ENCODE assay signal across 18 mouse cellular contexts in genomic region chr6:117677062-117677461, GRCm38 (mm10).
DNase-seq lines count a peak whose midpoint lies in the region; ATAC-seq and TF ChIP-seq lines count a peak whose summit lies in the region.
"Had no signal": no experiment of that assay in that cellular context is flagged by ENCODE, and none has a peak within 500 bp of the region (broad histone marks: within the 10 kb centered on the region; RNA-seq: fewer than 3 reads in every experiment).

No protein-coding gene starts in this region.

- H3K9ac ChIP-seq in hindbrain, embryonic 11.5 days (ENCODE audit: low read depth, low read length) = no peak overlapping the region
- H3K9ac ChIP-seq in embryonic facial prominence, embryonic 13.5 days = 0 out of 2 replicates have a peak overlapping the region, but pooled peaks have one; percentile 12
- H3K9ac ChIP-seq: hindbrain, embryonic 14.5 days; liver, embryonic 13.5 days had no signal

- WGBS in hindbrain, embryonic 10.5 days = 70% methylated on average over 7 of the region's 7 CpGs
- 73% methylated on average over 7 of the region's 7 CpGs for WGBS in hindbrain, embryonic 11.5 days
- WGBS in embryonic facial prominence, embryonic 13.5 days = 39% methylated on average over 7 of the region's 7 CpGs
- WGBS in thymus, adult 2 months = 3% methylated on average over 7 of the region's 7 CpGs
- 53% methylated on average over 7 of the region's 7 CpGs for WGBS in lung, adult 2 months

- TF ChIP-seq POLR2A in thymus, adult 2 months (IDR thresholded peaks at IDR 0.05; ENCODE audit: control insufficient read depth, extremely low read depth, insufficient read depth, low read length, poor library complexity) = no peak
- no peak for TF ChIP-seq POLR2A in lung, adult 2 months (IDR thresholded peaks at IDR 0.05; ENCODE audit: borderline replicate concordance, extremely low read depth, low read depth, low read length)

- H3K9me3 ChIP-seq in hindbrain, embryonic 10.5 days = no peaks in the 10 kb centered on the region
- no peaks in the 10 kb centered on the region for H3K9me3 ChIP-seq in hindbrain, embryonic 11.5 days (ENCODE audit: control insufficient read depth, low read length)
- H3K9me3 ChIP-seq in embryonic facial prominence, embryonic 13.5 days = 0 out of 2 replicates have a peak, but pooled peaks cover 4% of the 10 kb centered on the region
- H3K9me3 ChIP-seq: liver, embryonic 13.5 days had no signal

- ATAC-seq in hindbrain, embryonic 11.5 days (ENCODE audit: low FRiP score) = no peak
- ATAC-seq in embryonic facial prominence, embryonic 13.5 days (ENCODE audit: insufficient number of reproducible peaks, insufficient read depth, low FRiP score, low TSS enrichment, low read depth) = no peak
- ATAC-seq: lung, postnatal 0 days had no signal

- H3K4me1 ChIP-seq in hindbrain, embryonic 10.5 days (replicated peaks) = peaks cover 12% of the 10 kb centered on the region
- no peaks in the 10 kb centered on the region for H3K4me1 ChIP-seq in hindbrain, embryonic 11.5 days (replicated peaks; ENCODE audit: control insufficient read depth, insufficient read depth, low read length)
- H3K4me1 ChIP-seq in embryonic facial prominence, embryonic 13.5 days = peaks cover 34% of the 10 kb centered on the region
- no peaks in the 10 kb centered on the region; the same call in 1 of the 2 replicates for H3K4me1 ChIP-seq in thymus, adult 2 months (replicated peaks; ENCODE audit: control insufficient read depth, insufficient read depth, low read length)
- H3K4me1 ChIP-seq in lung, adult 2 months (ENCODE audit: control insufficient read depth, insufficient read depth, low read length) = 0 out of 2 replicates have a peak, but pooled peaks cover 2% of the 10 kb centered on the region
- H3K4me1 ChIP-seq: liver, embryonic 13.5 days had no signal

- H3K4me3 ChIP-seq in hindbrain, embryonic 10.5 days = no peak overlapping the region
- H3K4me3 ChIP-seq in hindbrain, embryonic 11.5 days (ENCODE audit: low read depth, low read length) = no peak overlapping the region
- H3K4me3 ChIP-seq in embryonic facial prominence, embryonic 13.5 days = no peak overlapping the region
- H3K4me3 ChIP-seq in thymus, adult 2 months (ENCODE audit: control insufficient read depth, insufficient read depth, low read length) = no peak overlapping the region
- H3K4me3 ChIP-seq in lung, adult 2 months (replicated peaks; ENCODE audit: extremely low read depth, low read depth, low read length) = no peak overlapping the region
- H3K4me3 ChIP-seq: liver, embryonic 13.5 days had no signal

- no peaks in the 10 kb centered on the region for H3K27me3 ChIP-seq in hindbrain, embryonic 10.5 days (ENCODE audit: insufficient read depth, poor library complexity, severe bottlenecking)
- no peaks in the 10 kb centered on the region for H3K27me3 ChIP-seq in hindbrain, embryonic 11.5 days (ENCODE audit: control insufficient read depth, insufficient read depth, low read length)
- H3K27me3 ChIP-seq in embryonic facial prominence, embryonic 13.5 days = 0 out of 2 replicates have a peak, but pooled peaks cover 3% of the 10 kb centered on the region
- H3K27me3 ChIP-seq in thymus, adult 2 months (ENCODE audit: control insufficient read depth, insufficient read depth, low read length) = no peaks in the 10 kb centered on the region
- H3K27me3 ChIP-seq: liver, embryonic 13.5 days had no signal

- no peak overlapping the region for H3K4me2 ChIP-seq in hindbrain, embryonic 11.5 days (replicated peaks; ENCODE audit: low read depth, low read length)
- no peak overlapping the region for H3K4me2 ChIP-seq in embryonic facial prominence, embryonic 13.5 days
- H3K4me2 ChIP-seq: hindbrain, embryonic 14.5 days; liver, embryonic 13.5 days had no signal

- intact Hi-C loops in heart, postnatal 36 days (cut with DNase I) = no loop called here

- TF ChIP-seq CTCF in thymus, adult 2 months (IDR thresholded peaks at IDR 0.05; ENCODE audit: borderline replicate concordance, control insufficient read depth, extremely low read depth, insufficient read depth, low read length, poor library complexity) = no peak
- TF ChIP-seq CTCF in lung, adult 2 months (IDR thresholded peaks at IDR 0.05; ENCODE audit: insufficient read depth, low read length) = no peak

- DNase-seq in hindbrain, embryonic 10.5 days (ENCODE audit: low spot score) = no peak
- DNase-seq in hindbrain, embryonic 11.5 days (ENCODE audit: low spot score) = no peak
- peak; percentile 28 for DNase-seq in CD4-positive helper T cell, adult 2 months (ENCODE audit: low read depth, low spot score)
- DNase-seq in thymus, adult 2 months = peak; percentile 21
- DNase-seq in heart, postnatal 36 days = no peak
- DNase-seq in lung, adult 2 months = no peak
- DNase-seq in frontal cortex, postnatal 10 days (ENCODE audit: low spot score in 2 of 2) = no peak
- DNase-seq: adrenal gland, adult 8-10 months; B cell, adult 2 months; cerebellum, adult 18-20 months; cerebellum, postnatal 36 days; gastrocnemius, postnatal 10 days; layer of hippocampus, adult 9-11 months; liver, embryonic 13.5 days; right cerebral cortex, postnatal 25 days had no signal

- no peaks in the 10 kb centered on the region for H3K36me3 ChIP-seq in hindbrain, embryonic 10.5 days
- no peaks in the 10 kb centered on the region for H3K36me3 ChIP-seq in hindbrain, embryonic 11.5 days (ENCODE audit: control insufficient read depth, insufficient read depth, low read length)
- H3K36me3 ChIP-seq in embryonic facial prominence, embryonic 13.5 days = no peaks in the 10 kb centered on the region
- no peaks in the 10 kb centered on the region for H3K36me3 ChIP-seq in thymus, adult 2 months (ENCODE audit: control insufficient read depth, insufficient read depth, low read length)
- H3K36me3 ChIP-seq: liver, embryonic 13.5 days had no signal

- peak overlapping the region; percentile 45; the same call in 1 of the 2 replicates for H3K27ac ChIP-seq in hindbrain, embryonic 10.5 days
- H3K27ac ChIP-seq in hindbrain, embryonic 11.5 days (ENCODE audit: low read depth, low read length) = no peak overlapping the region
- no peak overlapping the region for H3K27ac ChIP-seq in embryonic facial prominence, embryonic 13.5 days
- no peak overlapping the region for H3K27ac ChIP-seq in thymus, adult 2 months (ENCODE audit: control insufficient read depth, insufficient read depth, low read length)
- H3K27ac ChIP-seq: hindbrain, embryonic 14.5 days had no signal

Comparison
In these comparisons a context has a peak if more than half of its experiments do, and no peak if none do; other contexts are left out.
1. DNase-seq: peak in CD4-positive helper T cell, adult 2 months (single experiment) and thymus, adult 2 months (single experiment); none in hindbrain, embryonic 10.5 days (single experiment), hindbrain, embryonic 11.5 days (single experiment), heart, postnatal 36 days (0 of 2), lung, adult 2 months (single experiment) and frontal cortex, postnatal 10 days (0 of 2).